Mouse (Mus musculus): ENCODE data around the gene Lhb.
A peak's percentile ranks its signal among the peaks of the same experiment; 100 is the strongest.

Gene Lhb

GRCm38 (mm10) chr7:45413864-45414739 lies 6.5 kb upstream of the Lhb start:
- no peak for DNase-seq (ENCODE audit: low spot score in 2 of 2)

GRCm38 (mm10) chr7:45414740-45415224 lies 5.8 kb upstream of the Lhb start:
- DNase-seq (ENCODE audit: low spot score in 2 of 2) = no peak

GRCm38 (mm10) chr7:45415636-45416035 lies 5.0 kb upstream of the Lhb start:
- DNase-seq (ENCODE audit: low spot score in 2 of 2) = no peak

GRCm38 (mm10) chr7:45417962-45418492 lies 2.6 kb upstream of the Lhb start:
- no peak for DNase-seq (ENCODE audit: low spot score in 2 of 2)

- DNase-seq (ENCODE audit: low spot score in 2 of 2) = no peak
Measured at GRCm38 (mm10) chr7:45419859-45420614, 583 bp upstream of the Lhb start.

- no peak for DNase-seq (ENCODE audit: low spot score in 2 of 2)
Measured at GRCm38 (mm10) chr7:45421194-45421593, 574 bp downstream of the Lhb start.

GRCm38 (mm10) chr7:45426556-45426955 lies 5.9 kb downstream of the Lhb start:
- DNase-seq (ENCODE audit: low spot score in 2 of 2) = no peak

- DNase-seq (ENCODE audit: low spot score in 2 of 2) = no peak
Measured at GRCm38 (mm10) chr7:45433835-45434202, 13.2 kb downstream of the Lhb start.

- peak; percentile 99 to 100 for DNase-seq (ENCODE audit: low spot score in 2 of 2)
Measured at GRCm38 (mm10) chr7:45434203-45435015, 13.8 kb downstream of the Lhb start, which contains the start of gene Gys1. Gene Gys1, plus strand, starts transcription at chr7:45434844.

- DNase-seq (ENCODE audit: low spot score in 2 of 2) = no peak
Measured at GRCm38 (mm10) chr7:45435038-45435437, 14.4 kb downstream of the Lhb start.

- DNase-seq (ENCODE audit: low spot score in 2 of 2) = no peak
Measured at GRCm38 (mm10) chr7:45436444-45436843, 15.8 kb downstream of the Lhb start.

GRCm38 (mm10) chr7:45437046-45437445 lies 16.4 kb downstream of the Lhb start:
- DNase-seq (ENCODE audit: low spot score in 2 of 2) = no peak

- DNase-seq (ENCODE audit: low spot score in 2 of 2) = no peak
Measured at GRCm38 (mm10) chr7:45437521-45438276, 17.1 kb downstream of the Lhb start, which contains the start of gene Ruvbl2. Gene Ruvbl2, minus strand, starts transcription at chr7:45438096.

GRCm38 (mm10) chr7:45443526-45444420 lies 23.2 kb downstream of the Lhb start:
- DNase-seq (ENCODE audit: low spot score in 2 of 2) = no peak

- DNase-seq (ENCODE audit: low spot score in 2 of 2) = no peak
Measured at GRCm38 (mm10) chr7:45446589-45446988, 26.0 kb downstream of the Lhb start.

- no peak for DNase-seq (ENCODE audit: low spot score in 2 of 2)
Measured at GRCm38 (mm10) chr7:45447325-45447990, 26.8 kb downstream of the Lhb start.

GRCm38 (mm10) chr7:45449974-45450373 lies 29.4 kb downstream of the Lhb start:
- no peak for DNase-seq (ENCODE audit: low spot score in 2 of 2)

- peak; percentile 83 to 91 for DNase-seq (ENCODE audit: low spot score in 2 of 2)
Measured at GRCm38 (mm10) chr7:45451344-45451982, 30.8 kb downstream of the Lhb start.

GRCm38 (mm10) chr7:45454971-45455370 lies 34.4 kb downstream of the Lhb start:
- DNase-seq (ENCODE audit: low spot score in 2 of 2) = no peak

All from spleen, postnatal 10 days (tissue).